Mouse (Mus musculus) cerebral cortex, adult 2 months (tissue): ENCODE data around the gene Arl8a.

ENCODE experiments used
- WGBS: fragments of 180-500 bp; shearing (Covaris S2); methylation state at CpG from one replicate; pipeline ENCODE4 v1.1.7; 2018; 5-methylcytosine and 5-hydroxymethylcytosine counted together

Arl8a gene

DNA sequence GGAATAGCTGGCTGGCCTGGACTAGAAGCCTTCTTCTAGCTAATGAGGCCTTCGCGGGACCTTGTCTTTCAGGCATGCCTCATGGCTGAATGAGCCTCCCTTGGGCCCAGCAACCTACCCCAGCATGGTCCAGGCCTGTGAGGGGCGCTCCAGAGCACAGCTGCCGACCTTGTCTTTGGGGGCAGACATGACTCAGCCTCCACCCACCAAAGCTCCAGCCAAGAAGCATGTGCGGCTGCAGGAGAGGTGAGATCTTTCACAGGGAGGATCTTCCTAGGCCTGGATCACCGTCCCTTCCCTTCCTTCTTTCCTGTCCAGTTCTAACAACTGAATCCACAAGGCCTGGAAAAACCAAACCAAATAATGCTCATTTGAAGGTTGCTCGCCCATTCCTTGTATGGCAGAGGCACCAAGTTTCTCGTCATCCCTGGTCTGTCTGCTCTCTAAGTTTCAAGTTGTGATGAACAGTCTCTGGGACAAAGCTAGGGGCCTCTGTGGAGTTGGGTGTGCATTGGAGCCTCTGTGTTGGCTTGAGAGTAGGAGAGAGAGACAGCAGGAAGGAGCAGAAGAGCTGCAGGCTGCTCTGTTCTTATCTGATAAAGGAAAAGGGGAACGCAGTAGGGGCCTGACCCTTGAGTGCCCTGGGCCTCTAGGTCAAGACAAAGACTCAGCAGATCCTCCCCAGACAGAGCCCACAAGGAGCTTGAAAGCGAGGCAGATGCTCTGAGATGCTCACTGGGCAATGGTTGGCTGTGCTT is 12.8 kb upstream of the Arl8a start:
- 91% methylated on average over 10 of the region's 10 CpGs for WGBS

GRCm38 (mm10) chr1:135135111-135135787 is 11.4 kb upstream of the Arl8a start:
- 90% methylated on average over 8 of the region's 8 CpGs for WGBS

GRCm38 (mm10) chr1:135136500-135136899 is 10.1 kb upstream of the Arl8a start:
- 0% methylated on average over 1 of the region's 1 CpGs for WGBS

DNA sequence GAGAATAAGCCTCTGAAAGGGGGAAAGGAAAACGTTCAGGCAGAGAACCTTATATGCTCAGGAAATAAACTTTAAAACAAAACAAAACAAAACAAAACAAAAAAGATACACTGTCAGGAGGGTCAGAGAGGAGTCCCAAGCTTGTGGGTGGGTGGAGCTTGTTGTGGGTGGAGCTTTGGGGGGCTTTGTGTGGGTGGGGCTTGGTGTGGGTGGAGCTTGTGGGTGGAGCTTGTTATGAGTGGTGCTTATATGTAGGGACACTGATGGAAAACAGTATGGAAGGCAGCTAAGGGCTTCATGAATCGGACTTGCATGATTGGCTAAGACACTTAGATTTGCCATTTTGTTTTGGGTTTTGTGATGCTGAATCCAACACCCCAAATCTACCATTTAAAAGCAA is 6.7 kb upstream of the Arl8a start:
- WGBS: 80% methylated on average over 2 of the region's 2 CpGs

- WGBS: 83% methylated on average over 2 of the region's 2 CpGs
Observed at GRCm38 (mm10) chr1:135142452-135142851, 4.2 kb upstream of the Arl8a start.

GRCm38 (mm10) chr1:135143940-135144339 is 2.7 kb upstream of the Arl8a start:
- 95% methylated on average over 2 of the region's 2 CpGs for WGBS

GRCm38 (mm10) chr1:135146946-135147701 is 500 bp downstream of the Arl8a start:
- under 1% methylated on average over 69 of the region's 69 CpGs for WGBS

- 1% methylated on average over 7 of the region's 7 CpGs for WGBS
Observed at GRCm38 (mm10) chr1:135147702-135148058, 1.1 kb downstream of the Arl8a start.

GRCm38 (mm10) chr1:135148476-135148875 is 1.9 kb downstream of the Arl8a start:
- WGBS: 13% methylated on average over 4 of the region's 4 CpGs

DNA sequence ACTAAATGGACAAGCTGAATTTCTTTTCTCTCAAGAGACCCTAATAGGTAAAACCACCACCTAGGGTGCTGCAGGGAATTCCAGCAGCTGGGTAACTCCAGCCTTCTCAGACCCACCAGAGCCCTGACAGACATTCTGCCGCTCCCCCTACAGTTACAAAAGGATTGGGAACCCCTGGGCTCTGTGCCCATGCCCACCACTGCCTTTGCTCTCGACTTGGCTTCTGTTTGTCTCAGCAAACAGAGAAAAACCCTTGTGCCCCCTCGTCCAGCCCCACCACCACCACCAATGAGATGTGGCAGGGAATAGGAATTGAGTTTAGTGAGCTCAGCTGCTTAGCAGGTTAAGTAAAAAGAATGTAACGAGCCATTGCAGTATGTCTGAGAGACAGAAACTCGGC is 2.4 kb downstream of the Arl8a start:
- WGBS: 26% methylated on average over 5 of the region's 5 CpGs

- WGBS: 22% methylated on average over 11 of the region's 13 CpGs
Observed at GRCm38 (mm10) chr1:135154011-135154410, 7.4 kb downstream of the Arl8a start.

DNA sequence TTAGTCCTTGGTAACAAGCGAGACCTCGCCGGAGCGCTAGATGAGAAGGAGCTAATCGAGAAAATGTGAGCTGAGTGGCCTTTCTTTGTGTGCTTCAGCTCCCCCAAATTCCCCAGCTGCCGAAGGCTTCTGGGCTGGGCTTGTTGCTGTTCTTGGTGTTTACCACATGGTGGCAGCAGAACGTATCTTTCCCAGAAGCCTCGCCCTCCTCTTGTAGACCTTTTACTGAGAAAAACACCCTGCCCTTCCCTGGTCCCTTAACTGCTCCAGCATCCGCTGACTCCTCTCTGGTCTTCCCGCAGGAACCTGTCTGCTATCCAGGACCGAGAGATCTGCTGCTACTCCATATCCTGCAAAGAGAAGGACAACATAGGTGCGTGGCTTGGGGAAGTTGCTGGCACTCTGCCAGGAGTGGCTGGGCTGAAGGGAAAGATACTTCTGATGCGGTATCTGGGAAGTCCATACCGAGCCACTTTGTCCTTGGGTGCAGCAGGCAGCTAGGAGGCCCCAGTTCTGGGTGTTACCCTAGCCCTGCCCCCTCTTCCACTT is 7.9 kb downstream of the Arl8a start:
- 3% methylated on average over 14 of the region's 14 CpGs for WGBS

DNA sequence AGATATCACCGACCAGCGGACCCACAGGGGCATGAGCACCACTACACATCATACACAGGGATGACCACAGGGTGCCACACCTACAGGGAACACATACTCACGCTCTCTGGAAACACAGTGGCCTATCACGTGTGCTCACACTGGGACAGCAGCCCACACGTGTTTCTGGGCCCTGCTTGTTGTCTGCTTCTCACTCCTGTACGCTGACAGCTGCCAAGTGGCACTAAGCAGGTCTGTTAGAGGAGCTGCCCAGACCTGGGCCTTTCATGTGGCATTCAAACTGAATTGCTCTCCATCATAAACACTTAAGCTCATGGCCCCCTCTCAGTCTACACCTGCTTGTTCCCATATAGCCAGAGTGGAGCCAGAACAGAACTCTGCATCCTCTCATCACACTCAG is 9.7 kb downstream of the Arl8a start:
- WGBS: 48% methylated on average over 6 of the region's 6 CpGs

DNA sequence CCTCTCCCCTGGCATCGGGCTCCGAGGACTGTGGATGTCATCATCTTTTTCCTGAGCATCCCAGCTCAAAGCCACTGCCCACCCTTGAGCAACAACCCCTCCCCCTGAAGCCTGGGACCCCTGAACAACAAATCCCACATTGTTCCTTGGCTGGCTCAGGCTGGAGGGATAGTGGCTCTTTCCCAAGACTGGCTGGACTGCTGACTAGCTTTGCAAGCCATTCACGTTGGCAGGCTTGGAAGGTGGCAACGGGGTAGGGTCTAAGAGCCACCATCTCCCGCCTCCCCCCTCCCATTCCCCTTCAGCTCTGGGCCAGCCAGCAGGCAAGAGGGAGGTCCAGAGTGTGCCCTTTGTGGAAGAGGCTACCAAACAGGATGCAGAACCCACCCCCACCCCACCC is 12.0 kb downstream of the Arl8a start:
- WGBS: 27% methylated on average over 5 of the region's 5 CpGs

DNA sequence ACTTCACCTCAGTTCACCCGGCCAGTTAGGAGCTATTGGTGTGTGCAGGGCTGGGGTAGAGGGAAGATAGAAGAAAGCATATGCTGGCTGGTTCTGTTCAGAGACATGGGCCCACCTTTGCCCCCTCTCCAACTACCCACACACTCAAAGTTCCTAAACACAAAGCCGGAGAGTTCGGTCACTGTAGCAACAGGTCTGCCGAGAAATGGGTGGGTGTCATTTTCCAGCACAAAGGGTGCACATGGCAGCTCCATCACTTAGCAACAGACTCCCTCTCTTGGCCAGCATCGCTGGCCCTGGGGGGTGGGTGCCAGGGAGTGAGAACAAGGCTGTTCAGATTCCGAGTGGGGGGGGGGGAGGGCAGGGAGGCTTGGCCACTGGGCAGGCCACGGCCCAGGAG is 12.4 kb downstream of the Arl8a start:
- WGBS: 29% methylated on average over 7 of the region's 7 CpGs

GRCm38 (mm10) chr1:135159556-135160123 is 13.0 kb downstream of the Arl8a start:
- 54% methylated on average over 11 of the region's 11 CpGs for WGBS

DNA sequence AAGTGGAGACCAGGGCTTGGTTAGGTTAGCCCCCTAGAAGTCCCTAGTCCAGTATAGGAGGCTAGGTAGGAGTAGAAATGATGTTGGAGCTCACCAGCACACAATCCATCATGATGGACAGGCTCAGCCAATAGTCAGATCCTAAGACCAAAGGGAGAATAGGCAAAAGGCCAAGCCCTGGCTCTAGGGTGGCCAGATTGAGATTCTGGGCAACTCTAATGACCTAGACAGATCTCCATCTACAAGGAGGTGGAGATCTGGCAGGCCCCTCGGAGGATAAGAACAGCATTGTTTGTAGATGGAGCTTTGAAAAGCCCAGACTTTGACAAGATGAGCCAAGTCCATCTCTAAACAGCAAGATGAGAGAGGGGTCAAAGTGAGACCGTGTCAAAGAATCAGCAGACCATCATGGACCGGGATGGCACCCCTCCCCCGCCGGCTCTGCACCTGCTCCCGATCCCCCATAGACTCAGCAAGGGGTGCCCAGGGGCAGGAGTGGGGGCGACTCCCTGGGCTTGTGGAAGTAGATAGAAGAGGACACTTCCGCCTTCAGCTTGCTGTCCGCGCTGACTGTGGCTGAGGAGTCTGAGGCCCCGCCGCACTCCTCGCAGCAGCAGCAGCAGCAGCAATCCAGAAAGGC is 13.9 kb downstream of the Arl8a start:
- 75% methylated on average over 13 of the region's 13 CpGs for WGBS

GRCm38 (mm10) chr1:135162720-135163119 is 16.1 kb downstream of the Arl8a start:
- 58% methylated on average over 6 of the region's 6 CpGs for WGBS

- WGBS: 56% methylated on average over 11 of the region's 11 CpGs
Observed at GRCm38 (mm10) chr1:135167435-135167834, 20.8 kb downstream of the Arl8a start, which contains the start of gene Gpr37l1. TSS of gene Gpr37l1 (minus strand) at chr1:135167681.

GRCm38 (mm10) chr1:135168453-135169200 is 22.0 kb downstream of the Arl8a start:
- 95% methylated on average over 10 of the region's 10 CpGs for WGBS
